Mouse (Mus musculus) forebrain, postnatal 0 days (tissue): ENCODE results near the gene Cdh15. TPM values are rescaled to one million over a fixed set of nuclear protein-coding genes. Genes with fewer than 3 reads are reported as not detected.

ENCODE experiments used
- ATAC-seq: fragments of 200-750 bp; cut with Nextera tagmentation; 2 replicates; pipeline ENCODE4 v1.8.0; 2017; ENCODE audit warnings: mild to moderate bottlenecking, moderate library complexity
- DNase-seq: peaks from one replicate; pipeline ENCODE4 v3.0.0-alpha.2; 2015
- H3K27ac ChIP-seq: fragments of 300-500 bp; sonication (generic); 2 replicates; pipeline ENCODE4 v1.5.1; 2014; ENCODE audit warnings: low read depth, mild to moderate bottlenecking, antibody characterized with exemption, low read length, moderate library complexity, mixed read lengths
- H3K27me3 ChIP-seq: fragments of 300-500 bp; sonication (generic); 2 replicates; pipeline ENCODE4 v1.6.1; 2014; ENCODE audit warnings: mild to moderate bottlenecking, low read length, mixed read lengths; ENCODE audit not compliant: insufficient read depth
- H3K36me3 ChIP-seq: fragments of 300-500 bp; sonication (generic); 2 replicates; pipeline ENCODE4 v1.6.1; 2014; ENCODE audit warnings: mild to moderate bottlenecking, moderate library complexity; ENCODE audit not compliant: insufficient read depth
- H3K4me1 ChIP-seq: fragments of 300-500 bp; sonication (generic); 2 replicates; pipeline ENCODE4 v1.6.1; 2014; ENCODE audit warnings: antibody characterized with exemption; ENCODE audit not compliant: insufficient read depth
- H3K4me2 ChIP-seq: fragments of 300-500 bp; sonication (generic); 2 replicates; pipeline ENCODE4 v1.6.1; 2014; ENCODE audit warnings: low read depth, mild to moderate bottlenecking, moderate library complexity
- H3K4me3 ChIP-seq: fragments of 300-500 bp; sonication (generic); 2 replicates; pipeline ENCODE4 v1.5.1; 2014; ENCODE audit warnings: low read depth, low read length, mixed read lengths
- H3K9ac ChIP-seq: fragments of 300-500 bp; sonication (generic); 2 replicates; pipeline ENCODE4 v1.6.1; 2014; ENCODE audit warnings: mild to moderate bottlenecking
- H3K9me3 ChIP-seq: fragments of 300-500 bp; sonication (generic); 2 replicates; pipeline ENCODE4 v1.6.1; 2016; ENCODE audit warnings: low read length
- CTCF ChIP-seq: sonication (generic); IDR thresholded peaks from 2 replicates; pipeline ENCODE4 v1.5.1; 2016; ENCODE audit warnings: antibody characterized with exemption, control low read depth, low read depth
- WGBS: fragments of 180-500 bp; shearing (Covaris S2); extraction: QIAGEN DNeasy Blood & Tissue Kit; methylation state at CpG from one replicate; pipeline ENCODE4 v1.1.7; 2014; 5-methylcytosine and 5-hydroxymethylcytosine counted together
- polyA plus RNA-seq: library from polyadenylated mRNA; unstranded; fragments of >200 nt; fragmentation: Nextera tagmentation; extraction: Ambion mirVana; gene quantifications from 2 replicates; pipeline ENCODE4 v1.2.1, GENCODE M21; 2015
- total RNA-seq: library from RNA; depleted of rRNA; stranded (reverse); fragments of >200 nt; gene quantifications from 2 replicates; pipeline ENCODE4 v1.2.3, GENCODE M21; 2014

The Cdh15 gene
- total and polyA plus RNA-seq, 2 experiments from 2014 or later = 1.7 to 3.3 TPM

GRCm38 (mm10) chr8:122864719-122865129 lies 17.0 kb downstream of the Cdh15 start:
- no peak for TF ChIP-seq CTCF
- DNase-seq (peak; percentile 29), ATAC-seq (peak; percentile 79)
- no peaks in the 10 kb centered on the region for H3K36me3 ChIP-seq
- H3K4me3 ChIP-seq = peak overlapping the region; percentile 30
- H3K27me3 ChIP-seq = no peaks in the 10 kb centered on the region
- H3K4me1 ChIP-seq = no peaks in the 10 kb centered on the region
- peaks cover 7% of the 10 kb centered on the region; the same call in 1 of the 2 replicates for H3K9me3 ChIP-seq
- H3K27ac ChIP-seq = no peak overlapping the region
- H3K4me2 ChIP-seq = peak overlapping the region; percentile 46
- peak overlapping the region; percentile 15; the same call in 1 of the 2 replicates for H3K9ac ChIP-seq
- 46% methylated on average over 25 of the region's 26 CpGs for WGBS

GRCm38 (mm10) chr8:122865441-122865840 lies 17.7 kb downstream of the Cdh15 start:
- H3K9me3 ChIP-seq = peaks cover 7% of the 10 kb centered on the region; the same call in 1 of the 2 replicates
- 53% methylated on average over 10 of the region's 10 CpGs for WGBS
- H3K4me1 ChIP-seq = no peaks in the 10 kb centered on the region
- H3K4me3 ChIP-seq = peak overlapping the region; percentile 30
- ATAC-seq = peak; percentile 50; the same call in 1 of the 2 replicates
- H3K36me3 ChIP-seq = no peaks in the 10 kb centered on the region
- H3K4me2 ChIP-seq = peak overlapping the region; percentile 46
- peak; percentile 55 for TF ChIP-seq CTCF
- H3K9ac ChIP-seq = 0 out of 2 replicates have a peak overlapping the region, but pooled peaks have one; percentile 15
- no peak overlapping the region for H3K27ac ChIP-seq
- DNase-seq = peak; percentile 34
- no peaks in the 10 kb centered on the region for H3K27me3 ChIP-seq

- DNase-seq (no peak), ATAC-seq (no peak)
- no peak overlapping the region for H3K4me3 ChIP-seq
- H3K4me1 ChIP-seq = no peaks in the 10 kb centered on the region
- no peak overlapping the region for H3K27ac ChIP-seq
- H3K27me3 ChIP-seq = no peaks in the 10 kb centered on the region
- peaks cover 7% of the 10 kb centered on the region; the same call in 1 of the 2 replicates for H3K9me3 ChIP-seq
- no peak overlapping the region for H3K9ac ChIP-seq
- no peak for TF ChIP-seq CTCF
- no peak overlapping the region for H3K4me2 ChIP-seq
- H3K36me3 ChIP-seq = no peaks in the 10 kb centered on the region
- 88% methylated on average over 8 of the region's 8 CpGs for WGBS
Observed at GRCm38 (mm10) chr8:122866231-122866630, 18.5 kb downstream of the Cdh15 start.

GRCm38 (mm10) chr8:122867982-122868381 lies 20.2 kb downstream of the Cdh15 start:
- ATAC-seq = no peak

GRCm38 (mm10) chr8:122870377-122870863 lies 22.7 kb downstream of the Cdh15 start:
- Histone ChIP-seq H3K9me3 (peaks cover 7% of the 10 kb centered on the region; the same call in 1 of the 2 replicates), H3K27ac (no peak overlapping the region), H3K9ac (no peak overlapping the region), H3K4me3 (no peak overlapping the region), H3K27me3 (no peaks in the 10 kb centered on the region), H3K4me1 (no peaks in the 10 kb centered on the region), H3K36me3 (no peaks in the 10 kb centered on the region), H3K4me2 (no peak overlapping the region)
- 14% methylated on average over 31 of the region's 31 CpGs for WGBS
- DNase-seq (no peak), ATAC-seq (no peak)
- TF ChIP-seq CTCF = no peak

More at GRCm38 (mm10) chr8:122867982-122868381, 20.2 kb downstream of the Cdh15 start:
- WGBS = 84% methylated on average over 6 of the region's 6 CpGs
- DNase-seq = no peak
- Histone ChIP-seq H3K4me3 (no peak overlapping the region), H3K36me3 (no peaks in the 10 kb centered on the region), H3K9me3 (peaks cover 7% of the 10 kb centered on the region; the same call in 1 of the 2 replicates), H3K9ac (no peak overlapping the region), H3K4me1 (no peaks in the 10 kb centered on the region), H3K4me2 (no peak overlapping the region), H3K27ac (no peak overlapping the region), H3K27me3 (no peaks in the 10 kb centered on the region)
- TF ChIP-seq CTCF = no peak

GRCm38 (mm10) chr8:122871663-122872062 lies 23.9 kb downstream of the Cdh15 start:
- no peak for TF ChIP-seq CTCF
- Histone ChIP-seq H3K4me1 (no peaks in the 10 kb centered on the region), H3K27ac (no peak overlapping the region), H3K27me3 (no peaks in the 10 kb centered on the region), H3K9me3 (no peaks in the 10 kb centered on the region), H3K4me2 (no peak overlapping the region), H3K4me3 (no peak overlapping the region), H3K36me3 (no peaks in the 10 kb centered on the region), H3K9ac (no peak overlapping the region)
- no peak for DNase-seq
- no peak for ATAC-seq
- 63% methylated on average over 9 of the region's 9 CpGs for WGBS

- no peak overlapping the region for H3K4me3 ChIP-seq
- H3K9me3 ChIP-seq = no peaks in the 10 kb centered on the region
- no peaks in the 10 kb centered on the region for H3K36me3 ChIP-seq
- ATAC-seq = 0 out of 2 replicates have a peak, but pooled peaks have one; percentile 51
- WGBS = 45% methylated on average over 6 of the region's 6 CpGs
- TF ChIP-seq CTCF = no peak
- H3K27me3 ChIP-seq = no peaks in the 10 kb centered on the region
- DNase-seq = no peak
- no peak overlapping the region for H3K4me2 ChIP-seq
- H3K27ac ChIP-seq = no peak overlapping the region
- H3K4me1 ChIP-seq = no peaks in the 10 kb centered on the region
- no peak overlapping the region for H3K9ac ChIP-seq
Observed at GRCm38 (mm10) chr8:122873171-122873570, 25.4 kb downstream of the Cdh15 start.
